Mouse (Mus musculus): ENCODE measurements around the gene Zdhhc9.

GRCm38 (mm10) chrX:48193235-48194152 lies 15.2 kb downstream of the Zdhhc9 start:
- no peak for TF ChIP-seq CTCF (IDR thresholded peaks at IDR 0.05; ENCODE audit: low read depth)
- no peak for TF ChIP-seq EP300 (IDR thresholded peaks at IDR 0.05; ENCODE audit: low read depth)
